Mouse (Mus musculus): ENCODE results near the gene Acacb. TPM values are rescaled to one million over a fixed set of nuclear protein-coding genes. Genes with fewer than 3 reads are reported as not detected.

Acacb gene
- polyA plus RNA-seq (2016; fragmentation: Nextera tagmentation; extraction: Ambion mirVana): 0.60 and 0.70 TPM in 2 replicates

GRCm38 (mm10) chr5:114146028-114146888 is at the start of gene Acacb:
Gene Acacb, plus strand, starts transcription at chr5:114146535.
- H3K27me3 ChIP-seq (replicated peaks): peaks cover 21% of the 10 kb centered on the region
- no peak for ATAC-seq

GRCm38 (mm10) chr5:114099709-114100389 is 46.5 kb upstream of the Acacb start:
- peak overlapping the region; percentile 79 for H3K4me2 ChIP-seq
- H3K36me3 ChIP-seq: peaks cover 22% of the 10 kb centered on the region
- H3K4me3 ChIP-seq: peak overlapping the region; percentile 78
- peak; percentile 84 for ATAC-seq
- peaks cover 14% of the 10 kb centered on the region; the same call in 1 of the 2 replicates for H3K27me3 ChIP-seq (replicated peaks)
- H3K9me3 ChIP-seq (replicated peaks): no peaks in the 10 kb centered on the region
- H3K4me1 ChIP-seq: peaks cover 19% of the 10 kb centered on the region
- H3K27ac ChIP-seq: 0 out of 2 replicates have a peak overlapping the region, but pooled peaks have one; percentile 17
- H3K9ac ChIP-seq: peak overlapping the region; percentile 83
- 8% methylated on average over 37 of the region's 37 CpGs for WGBS (ENCODE audit: insufficient replicate concordance)

More at GRCm38 (mm10) chr5:114146028-114146888, at the start of gene Acacb:
- H3K4me2 ChIP-seq: no peak within 1 kb of the TSS
- 42% methylated on average over 19 of the region's 19 CpGs for WGBS (ENCODE audit: insufficient replicate concordance)
- H3K4me1 ChIP-seq: peaks cover 7% of the 10 kb centered on the region
- H3K9ac ChIP-seq: no peak within 1 kb of the TSS
- H3K4me3 ChIP-seq: no peak within 1 kb of the TSS
- no peaks in the 10 kb centered on the region for H3K36me3 ChIP-seq
- H3K9me3 ChIP-seq (replicated peaks): no peaks in the 10 kb centered on the region
- no peak within 1 kb of the TSS for H3K27ac ChIP-seq

- H3K36me3 ChIP-seq: peaks cover 28% of the 10 kb centered on the region
- peak overlapping the region; percentile 83 for H3K9ac ChIP-seq
- WGBS (ENCODE audit: insufficient replicate concordance): 4% methylated on average over 43 of the region's 64 CpGs
- H3K4me3 ChIP-seq: peak overlapping the region; percentile 78
- H3K27me3 ChIP-seq (replicated peaks): peaks cover 14% of the 10 kb centered on the region; the same call in 1 of the 2 replicates
- peak; percentile 66 for ATAC-seq
- H3K4me1 ChIP-seq: peaks cover 19% of the 10 kb centered on the region
- H3K9me3 ChIP-seq (replicated peaks): no peaks in the 10 kb centered on the region
- peak overlapping the region; percentile 79 for H3K4me2 ChIP-seq
- H3K27ac ChIP-seq: 0 out of 2 replicates have a peak overlapping the region, but pooled peaks have one; percentile 17
Measured at GRCm38 (mm10) chr5:114100390-114101099, 45.8 kb upstream of the Acacb start.

- Histone ChIP-seq H3K27ac (no peak overlapping the region), H3K9ac (no peak overlapping the region), H3K36me3 (peaks cover 40% of the 10 kb centered on the region), H3K4me2 (no peak overlapping the region), H3K27me3 (replicated peaks) (peaks cover 14% of the 10 kb centered on the region; the same call in 1 of the 2 replicates), H3K4me1 (peaks cover 19% of the 10 kb centered on the region), H3K9me3 (replicated peaks) (no peaks in the 10 kb centered on the region), H3K4me3 (no peak overlapping the region)
- WGBS (ENCODE audit: insufficient replicate concordance): 76% methylated on average over 4 of the region's 4 CpGs
- no peak for ATAC-seq
Measured at GRCm38 (mm10) chr5:114101873-114102272, 44.5 kb upstream of the Acacb start.

- Histone ChIP-seq H3K27ac (no peak overlapping the region), H3K4me1 (peaks cover 19% of the 10 kb centered on the region), H3K27me3 (replicated peaks) (peaks cover 13% of the 10 kb centered on the region; the same call in 1 of the 2 replicates), H3K4me3 (no peak overlapping the region), H3K9me3 (replicated peaks) (no peaks in the 10 kb centered on the region), H3K9ac (no peak overlapping the region), H3K36me3 (peaks cover 47% of the 10 kb centered on the region), H3K4me2 (no peak overlapping the region)
- ATAC-seq: no peak
- 50% methylated on average over 1 of the region's 1 CpGs for WGBS (ENCODE audit: insufficient replicate concordance)
Measured at GRCm38 (mm10) chr5:114102807-114103206, 43.5 kb upstream of the Acacb start.

- 86% methylated on average over 16 of the region's 16 CpGs for WGBS (ENCODE audit: insufficient replicate concordance)
- no peak for ATAC-seq
- no peaks in the 10 kb centered on the region for H3K9me3 ChIP-seq (replicated peaks)
- peaks cover 84% of the 10 kb centered on the region for H3K36me3 ChIP-seq
- no peaks in the 10 kb centered on the region for H3K27me3 ChIP-seq (replicated peaks)
- H3K9ac ChIP-seq: no peak overlapping the region
- H3K27ac ChIP-seq: no peak overlapping the region
- no peak overlapping the region for H3K4me3 ChIP-seq
- H3K4me2 ChIP-seq: no peak overlapping the region
- H3K4me1 ChIP-seq: no peaks in the 10 kb centered on the region
Measured at GRCm38 (mm10) chr5:114106391-114106935, 39.9 kb upstream of the Acacb start.

- Histone ChIP-seq H3K4me2 (no peak overlapping the region), H3K27me3 (replicated peaks) (no peaks in the 10 kb centered on the region), H3K4me1 (peaks cover 3% of the 10 kb centered on the region; the same call in 1 of the 2 replicates), H3K27ac (no peak overlapping the region), H3K4me3 (no peak overlapping the region), H3K36me3 (peaks cover 93% of the 10 kb centered on the region), H3K9me3 (replicated peaks) (no peaks in the 10 kb centered on the region), H3K9ac (no peak overlapping the region)
- no peak for ATAC-seq
- WGBS (ENCODE audit: insufficient replicate concordance): 79% methylated on average over 6 of the region's 6 CpGs
Measured at GRCm38 (mm10) chr5:114113334-114113733, 33.0 kb upstream of the Acacb start.

- Histone ChIP-seq H3K9ac (no peak overlapping the region), H3K4me3 (no peak overlapping the region), H3K4me2 (no peak overlapping the region), H3K4me1 (peaks cover 3% of the 10 kb centered on the region; the same call in 1 of the 2 replicates), H3K9me3 (replicated peaks) (no peaks in the 10 kb centered on the region), H3K36me3 (peaks cover 88% of the 10 kb centered on the region), H3K27me3 (replicated peaks) (no peaks in the 10 kb centered on the region), H3K27ac (no peak overlapping the region)
- no peak for ATAC-seq
- whole genome bisulfite sequencing (ENCODE audit: insufficient replicate concordance): 62% methylated on average over 5 of the region's 5 CpGs
Measured at GRCm38 (mm10) chr5:114115030-114115429, 31.3 kb upstream of the Acacb start.

- WGBS (ENCODE audit: insufficient replicate concordance): 55% methylated on average over 7 of the region's 7 CpGs
- peaks cover 88% of the 10 kb centered on the region for H3K36me3 ChIP-seq
Measured at GRCm38 (mm10) chr5:114116586-114116985, 29.7 kb upstream of the Acacb start.

GRCm38 (mm10) chr5:114119806-114120205 is 26.5 kb upstream of the Acacb start:
- Histone ChIP-seq H3K9ac (no peak overlapping the region), H3K4me2 (no peak overlapping the region), H3K27me3 (replicated peaks) (no peaks in the 10 kb centered on the region), H3K4me3 (no peak overlapping the region), H3K4me1 (peaks cover 10% of the 10 kb centered on the region; the same call in 1 of the 2 replicates), H3K9me3 (replicated peaks) (no peaks in the 10 kb centered on the region), H3K36me3 (peaks cover 88% of the 10 kb centered on the region), H3K27ac (no peak overlapping the region)
- ATAC-seq: no peak
- 74% methylated on average over 4 of the region's 4 CpGs for WGBS (ENCODE audit: insufficient replicate concordance)

More at GRCm38 (mm10) chr5:114116586-114116985, 29.7 kb upstream of the Acacb start:
- ATAC-seq: no peak
- Histone ChIP-seq H3K4me1 (peaks cover 3% of the 10 kb centered on the region; the same call in 1 of the 2 replicates), H3K27me3 (replicated peaks) (no peaks in the 10 kb centered on the region), H3K9me3 (replicated peaks) (no peaks in the 10 kb centered on the region), H3K4me3 (no peak overlapping the region), H3K4me2 (no peak overlapping the region), H3K9ac (no peak overlapping the region), H3K27ac (no peak overlapping the region)

GRCm38 (mm10) chr5:114126008-114126407 is 20.3 kb upstream of the Acacb start:
- Histone ChIP-seq H3K4me2 (peak overlapping the region; percentile 99), H3K27me3 (replicated peaks) (no peaks in the 10 kb centered on the region), H3K4me1 (peaks cover 54% of the 10 kb centered on the region), H3K36me3 (peaks cover 47% of the 10 kb centered on the region), H3K9ac (no peak overlapping the region), H3K9me3 (replicated peaks) (no peaks in the 10 kb centered on the region), H3K4me3 (no peak overlapping the region), H3K27ac (0 out of 2 replicates have a peak overlapping the region, but pooled peaks have one; percentile 3)
- 78% methylated on average over 3 of the region's 3 CpGs for WGBS (ENCODE audit: insufficient replicate concordance)
- no peak for ATAC-seq
